Mouse (Mus musculus) adrenal gland (tissue): ENCODE results near the gene Fbln1.
"Not testable (repeated sequence)": the region's sequence is repeated elsewhere in the genome, so short reads cannot be mapped to it uniquely, and the experiment has no call there.

Experiments used
- intact Hi-C: fragments of 180-260 bp; cut with DNase I; formaldehyde crosslinking; loops from one replicate; pipeline ENCODE4 v1.15.1; 2025

Fbln1 gene

GRCm38 (mm10) chr15:85333511-85333910 is 127.8 kb downstream of the Fbln1 start:
- intact Hi-C loops = not testable (repeated sequence)

- intact Hi-C loops = no loop called here
Measured at GRCm38 (mm10) chr15:85334234-85334633, 128.5 kb downstream of the Fbln1 start.

GRCm38 (mm10) chr15:85335671-85336300 is 130.0 kb downstream of the Fbln1 start, which contains the start of gene Atxn10:
Gene Atxn10, plus strand, starts transcription at chr15:85336245.
- intact Hi-C loops = no loop called here
